Mouse (Mus musculus) thymus, postnatal 14 days (tissue): Measurements from ENCODE around the gene Josd2.

ENCODE experiments used
- DNase-seq: peaks from one replicate; pipeline ENCODE4 v3.0.0; 2021

Josd2 gene

DNA sequence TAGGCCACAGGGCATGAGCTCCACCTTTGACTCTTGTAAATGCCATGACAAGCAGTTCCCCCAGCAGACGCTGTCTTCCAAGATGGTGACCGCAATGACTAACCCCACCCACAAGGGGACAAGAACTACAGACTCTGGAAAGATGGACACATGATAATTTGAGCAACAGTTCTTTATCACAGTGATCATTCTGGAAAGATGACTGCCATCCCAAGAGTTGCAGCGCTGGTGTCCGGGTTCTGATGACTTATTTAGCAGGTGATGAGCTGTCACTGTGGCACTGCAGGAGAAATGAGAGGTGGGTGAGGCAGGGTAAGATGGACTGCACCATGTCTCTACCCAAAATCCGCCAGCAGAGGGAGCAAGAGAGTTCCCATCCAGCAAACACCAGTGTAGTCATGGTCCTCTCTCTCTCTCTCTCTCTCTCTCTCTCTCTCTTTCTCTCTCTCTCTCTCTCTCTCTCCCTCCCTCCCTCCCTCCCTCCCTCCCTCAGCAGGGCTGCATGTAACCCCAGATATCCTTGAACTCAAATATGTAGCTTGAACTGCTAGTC, 33.9 kb downstream of the Josd2 start:
- peak; percentile 82 for DNase-seq

DNA sequence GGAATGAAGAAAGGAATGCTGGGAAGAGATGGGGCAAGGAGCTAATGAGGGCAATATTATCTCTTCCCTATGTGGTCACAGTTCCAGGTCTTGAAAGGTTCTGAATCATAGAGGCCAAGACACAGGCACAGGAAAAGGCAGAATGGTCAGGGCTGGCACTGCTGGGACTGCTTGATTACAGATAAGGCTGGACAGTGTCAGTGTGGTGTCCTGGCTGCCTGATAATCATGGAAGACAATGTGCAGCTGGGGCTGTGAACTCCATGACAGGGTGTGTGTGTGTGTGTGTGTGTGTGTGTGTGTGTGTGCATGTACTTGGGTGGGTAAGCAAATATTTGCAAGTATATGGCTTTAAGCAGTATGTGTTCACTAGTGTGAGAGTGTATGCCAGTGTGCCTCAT, 39.7 kb downstream of the Josd2 start:
- no peak for DNase-seq

DNA sequence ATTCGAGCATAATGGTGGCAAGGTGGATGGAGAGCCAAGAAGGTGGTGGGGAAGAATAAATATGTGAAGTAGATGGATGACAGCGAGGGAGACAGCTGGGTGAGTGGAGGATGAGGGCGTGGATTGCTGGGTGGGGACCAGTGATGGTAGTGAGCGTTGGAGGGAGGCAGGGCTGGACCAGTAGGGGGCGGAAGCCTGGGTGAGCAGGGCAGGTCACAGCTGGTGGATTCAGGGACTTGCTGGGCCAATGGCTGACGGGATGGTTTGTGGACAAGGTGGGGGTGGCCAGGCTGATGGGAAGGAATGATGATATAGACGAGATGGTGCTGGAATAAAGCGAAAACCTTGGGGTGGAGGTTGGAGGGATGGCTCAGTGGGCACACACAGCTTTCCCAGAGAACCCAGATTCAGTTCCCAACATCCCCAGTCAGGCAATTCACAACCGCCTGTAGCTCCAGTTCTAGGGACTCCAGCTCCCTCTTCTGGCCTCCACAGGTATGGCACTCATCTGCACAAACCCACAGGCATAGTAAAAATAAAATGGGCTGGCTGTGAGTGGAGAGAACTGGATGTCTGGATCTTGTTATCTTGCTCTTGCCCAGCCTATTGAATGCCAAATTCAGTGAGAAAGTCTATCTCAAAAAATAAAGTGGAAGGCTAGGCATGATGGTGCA, 51.6 kb downstream of the Josd2 start:
- DNase-seq = no peak

DNA sequence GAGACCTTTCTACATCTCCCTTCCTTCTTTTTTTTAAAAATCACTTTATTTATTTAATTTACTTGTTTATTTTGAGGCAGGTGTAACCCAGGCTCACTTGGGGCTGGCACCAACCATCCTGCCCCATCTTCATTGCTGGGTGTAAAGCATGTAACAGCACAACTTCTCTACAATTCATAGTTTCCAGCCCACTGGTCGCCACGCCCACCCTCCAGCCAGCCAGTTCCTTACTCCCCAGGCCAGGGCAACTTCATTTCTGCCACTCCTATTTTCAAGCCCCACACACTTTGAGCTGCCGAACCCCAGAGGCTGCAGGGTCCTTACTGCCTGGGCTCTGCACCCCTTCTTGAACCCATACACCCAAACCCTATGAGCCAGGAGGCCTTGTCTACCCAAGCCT, 53.2 kb downstream of the Josd2 start:
- DNase-seq = no peak
